Mouse (Mus musculus) kidney, embryonic 16.5 days (tissue): ENCODE measurements around the gene Socs7. TPM values are rescaled to one million over a fixed set of nuclear protein-coding genes. Genes with fewer than 3 reads are reported as not detected.
A peak's percentile ranks its signal among the peaks of the same experiment; 100 is the strongest.

ENCODE experiments used
- ATAC-seq: fragments of 200-750 bp; cut with Nextera tagmentation; 2 replicates; pipeline ENCODE4 v1.8.0; 2017; ENCODE audit warnings: moderate TSS enrichment; ENCODE audit not compliant: low FRiP score, low TSS enrichment
- H3K27ac ChIP-seq: fragments of 300-500 bp; sonication (generic); 2 replicates; pipeline ENCODE4 v1.5.1; 2014; ENCODE audit warnings: low read length
- H3K27me3 ChIP-seq: fragments of 300-500 bp; sonication (generic); 2 replicates; pipeline ENCODE4 v1.6.1; 2014; ENCODE audit warnings: low read length, control low read depth, mixed read lengths; ENCODE audit not compliant: insufficient read depth
- H3K36me3 ChIP-seq: fragments of 300-500 bp; sonication (generic); 2 replicates; pipeline ENCODE4 v1.6.1; 2014; ENCODE audit warnings: low read length, control low read depth, mixed read lengths; ENCODE audit not compliant: insufficient read depth
- H3K4me1 ChIP-seq: fragments of 300-500 bp; sonication (generic); 2 replicates; pipeline ENCODE4 v1.6.1; 2014; ENCODE audit warnings: low read length, control low read depth, mixed read lengths; ENCODE audit not compliant: insufficient read depth
- H3K4me2 ChIP-seq: fragments of 300-500 bp; sonication (generic); replicated peaks from 2 replicates; pipeline ENCODE4 v1.6.1; 2014; ENCODE audit warnings: low read depth, low read length
- H3K4me3 ChIP-seq: fragments of 300-500 bp; sonication (generic); 2 replicates; pipeline ENCODE4 v1.5.1; 2014; ENCODE audit warnings: mild to moderate bottlenecking, low read length
- H3K9ac ChIP-seq: fragments of 300-500 bp; sonication (generic); replicated peaks from 2 replicates; pipeline ENCODE4 v1.6.1; 2014; ENCODE audit warnings: low read length
- H3K9me3 ChIP-seq: fragments of 300-500 bp; sonication (generic); 2 replicates; pipeline ENCODE4 v1.6.1; 2016; ENCODE audit warnings: low read length, control low read depth
- WGBS: fragments of 180-500 bp; shearing (Covaris S2); extraction: QIAGEN DNeasy Blood & Tissue Kit; methylation state at CpG from one replicate; pipeline ENCODE4 v1.1.7; 2014; 5-methylcytosine and 5-hydroxymethylcytosine counted together
- polyA plus RNA-seq: library from polyadenylated mRNA; unstranded; fragments of >200 nt; fragmentation: Nextera tagmentation; extraction: Ambion mirVana; gene quantifications from 2 replicates; pipeline ENCODE4 v1.2.1, GENCODE M21; 2015

Gene Socs7
- polyA plus RNA-seq, 1 experiment from 2014 or later = 3.5 TPM

DNA sequence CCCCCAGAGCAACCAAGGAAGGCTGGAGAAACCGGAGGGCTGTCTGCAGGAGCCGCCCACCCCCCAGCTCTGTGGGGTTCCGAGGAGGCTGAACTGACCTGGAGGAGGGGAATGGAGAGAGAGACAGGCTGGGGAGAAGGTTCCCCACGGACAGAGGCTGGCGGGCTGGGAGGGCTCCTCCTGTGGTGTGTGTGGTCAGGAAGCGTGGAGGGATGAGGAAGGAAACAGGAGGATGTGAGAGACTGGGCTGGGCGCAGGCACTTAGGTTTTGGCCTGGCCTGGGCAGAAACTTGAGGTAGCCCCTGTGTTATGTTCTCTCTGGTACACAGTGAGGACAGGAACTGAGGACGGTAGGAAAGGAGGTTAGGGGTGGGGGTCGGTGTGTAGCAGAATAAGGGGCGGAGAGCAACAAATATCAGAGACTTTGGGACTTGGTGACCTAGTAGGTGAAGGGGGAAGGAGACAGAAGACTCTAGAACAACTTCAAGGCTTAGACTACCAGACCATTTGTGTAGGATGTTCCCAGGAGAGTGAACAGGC, 50.5 kb downstream of the Socs7 start:
- Histone ChIP-seq H3K9me3 (no peaks in the 10 kb centered on the region), H3K27ac (peak overlapping the region; percentile 70), H3K9ac (no peak overlapping the region; the same call in 1 of the 2 replicates), H3K4me2 (0 out of 2 replicates have a peak overlapping the region, but pooled peaks have one; percentile 4), H3K4me1 (peaks cover 28% of the 10 kb centered on the region), H3K27me3 (no peaks in the 10 kb centered on the region), H3K4me3 (no peak overlapping the region), H3K36me3 (no peaks in the 10 kb centered on the region)
- no peak for ATAC-seq
- WGBS = 44% methylated on average over 10 of the region's 10 CpGs

DNA sequence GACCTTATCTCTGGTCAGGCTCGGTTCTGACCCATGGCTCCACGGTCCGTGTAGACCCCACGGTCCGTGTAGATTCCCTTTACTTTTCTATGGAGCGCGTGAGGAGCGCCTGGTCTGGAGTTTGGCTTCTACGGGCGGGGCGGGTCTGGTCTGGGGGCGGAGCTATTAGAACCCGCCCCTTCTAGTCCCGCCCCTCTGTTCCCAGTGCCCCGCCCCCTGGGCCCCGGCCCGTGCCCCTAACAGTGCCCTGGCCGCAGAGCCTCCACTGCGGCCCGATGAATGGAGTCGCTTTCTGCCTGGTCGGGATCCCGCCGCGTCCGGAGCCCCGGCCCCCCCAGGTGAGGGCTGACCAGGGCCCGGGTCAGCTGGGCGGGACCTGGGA, 53.0 kb downstream of the Socs7 start, which contains the start of gene Arhgap23:
Gene Arhgap23, plus strand, starts transcription at position 204 of the 382 bp plus-strand sequence.
- H3K36me3 ChIP-seq = no peaks in the 10 kb centered on the region
- ATAC-seq = peak; percentile 88
- H3K4me2 ChIP-seq = peak within 1 kb of the TSS; percentile 81
- H3K27me3 ChIP-seq = no peaks in the 10 kb centered on the region
- 0% methylated on average over 29 of the region's 29 CpGs for WGBS
- H3K9me3 ChIP-seq = no peaks in the 10 kb centered on the region
- H3K4me3 ChIP-seq = peak within 1 kb of the TSS; percentile 82
- peak within 1 kb of the TSS; percentile 84 for H3K27ac ChIP-seq
- H3K9ac ChIP-seq = peak within 1 kb of the TSS; percentile 86
- H3K4me1 ChIP-seq = peaks cover 28% of the 10 kb centered on the region

DNA sequence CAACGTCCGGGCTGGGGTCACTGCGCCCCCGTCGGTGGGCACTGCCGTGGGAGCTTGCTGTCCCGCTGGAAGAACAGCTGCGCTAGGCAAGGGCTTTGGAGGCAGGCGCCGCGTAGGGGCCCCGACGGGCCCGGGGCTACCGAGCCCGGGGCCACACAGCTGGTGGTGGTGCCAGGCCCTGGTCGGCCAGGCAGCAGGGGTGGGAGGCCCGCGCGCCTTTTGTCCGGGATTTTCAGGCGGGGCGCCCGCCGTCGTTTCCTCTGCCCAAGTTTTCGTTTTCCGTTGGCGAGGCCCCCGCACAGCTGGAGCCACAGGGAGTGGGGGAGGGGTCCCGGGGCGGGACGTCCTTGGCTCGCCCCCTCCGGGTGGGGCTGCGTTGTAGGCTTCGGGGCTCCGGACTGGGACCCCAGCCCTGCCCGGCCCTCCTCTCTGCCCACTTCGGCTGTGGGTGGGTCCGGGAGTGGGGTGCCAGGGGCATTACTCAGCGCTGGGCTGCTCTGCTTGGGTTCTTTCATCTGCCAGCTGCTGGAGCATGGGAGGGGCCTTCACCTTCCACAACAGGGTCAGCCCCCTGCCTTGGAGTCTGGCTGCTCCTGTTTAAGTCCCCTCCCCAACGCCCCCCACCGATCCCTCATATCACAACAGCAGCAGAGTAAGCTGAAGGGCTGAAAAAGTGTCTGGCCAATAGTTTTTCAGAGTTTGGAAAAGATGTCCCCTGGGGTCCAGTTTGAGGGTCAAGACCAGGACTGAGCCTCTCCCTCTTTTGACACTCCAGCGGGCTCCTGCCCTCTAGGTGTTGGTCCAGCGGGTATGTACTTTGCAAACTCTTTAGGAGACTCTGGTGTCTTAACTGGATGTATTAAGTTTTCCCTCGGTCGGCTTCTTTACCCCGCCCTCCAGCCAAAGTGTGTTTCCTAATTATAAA, 53.6 kb downstream of the Socs7 start:
- Histone ChIP-seq H3K9ac (peak overlapping the region; percentile 86), H3K4me2 (peak overlapping the region; percentile 81), H3K9me3 (no peaks in the 10 kb centered on the region), H3K36me3 (no peaks in the 10 kb centered on the region), H3K4me3 (peak overlapping the region; percentile 82), H3K4me1 (peaks cover 28% of the 10 kb centered on the region), H3K27ac (peak overlapping the region; percentile 84), H3K27me3 (no peaks in the 10 kb centered on the region)
- WGBS = 2% methylated on average over 49 of the region's 49 CpGs
- ATAC-seq = peak; percentile 47

DNA sequence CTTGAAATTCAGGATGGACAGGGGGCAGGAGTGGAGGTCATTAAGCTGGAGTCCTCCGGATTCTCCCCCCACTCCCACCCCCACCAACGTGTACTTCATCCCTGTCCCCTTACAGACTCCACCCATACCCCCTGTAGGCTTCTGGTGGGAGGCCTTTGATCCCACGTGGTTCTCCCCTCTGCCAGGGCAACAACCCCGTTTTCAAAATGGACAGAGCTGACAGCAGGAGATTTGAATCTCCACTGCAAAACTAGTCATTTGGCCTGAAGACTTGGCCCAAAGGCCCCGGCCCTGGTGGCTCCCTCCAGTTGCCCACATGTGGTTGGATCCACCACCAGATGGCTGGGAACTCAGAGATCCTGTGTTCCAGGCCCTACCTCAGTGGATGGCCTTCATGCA, 54.3 kb downstream of the Socs7 start:
- peak overlapping the region; percentile 84; the same call in 1 of the 2 replicates for H3K27ac ChIP-seq
- H3K4me1 ChIP-seq = peaks cover 28% of the 10 kb centered on the region
- H3K4me2 ChIP-seq = peak overlapping the region; percentile 81
- H3K27me3 ChIP-seq = no peaks in the 10 kb centered on the region
- no peak for ATAC-seq
- WGBS = 10% methylated on average over 5 of the region's 5 CpGs
- no peaks in the 10 kb centered on the region for H3K9me3 ChIP-seq
- H3K9ac ChIP-seq = peak overlapping the region; percentile 86; the same call in 1 of the 2 replicates
- peak overlapping the region; percentile 82 for H3K4me3 ChIP-seq
- H3K36me3 ChIP-seq = no peaks in the 10 kb centered on the region

DNA sequence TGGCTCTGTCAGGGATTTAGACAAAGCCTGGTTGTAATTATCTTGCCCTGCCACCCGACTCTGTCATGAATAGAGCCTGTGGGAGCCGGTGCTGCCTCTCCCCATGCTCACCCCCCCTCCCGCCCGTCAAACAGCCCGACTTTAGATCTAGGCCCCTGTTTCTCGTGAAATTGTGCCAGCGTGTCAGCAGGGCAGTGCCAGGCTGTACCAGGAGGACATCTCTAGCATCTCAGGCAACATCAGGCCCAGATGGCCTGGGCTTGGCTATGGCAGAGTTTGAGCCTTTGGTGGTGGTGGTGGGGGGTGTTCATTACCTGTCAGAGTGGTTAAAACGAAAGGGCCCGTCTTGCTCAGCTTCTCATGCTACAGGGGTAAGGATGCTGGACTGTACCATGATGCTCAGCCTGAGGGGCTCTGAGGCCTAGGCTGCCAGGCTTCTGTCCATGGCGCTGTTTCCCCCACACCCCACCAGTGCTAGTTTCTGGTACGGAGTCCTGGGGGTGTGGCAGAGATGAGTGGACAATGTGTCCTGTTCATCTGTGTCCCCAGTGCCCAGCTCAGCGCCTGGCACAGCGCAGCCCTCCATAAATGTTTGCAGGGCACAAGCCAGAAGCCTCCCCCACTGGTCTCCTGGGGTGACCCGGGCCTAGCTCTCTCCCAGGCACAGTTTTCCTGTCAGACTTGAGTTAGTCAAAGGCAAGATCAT, 56.6 kb downstream of the Socs7 start:
- WGBS = 75% methylated on average over 14 of the region's 14 CpGs
- no peaks in the 10 kb centered on the region for H3K27me3 ChIP-seq

DNA sequence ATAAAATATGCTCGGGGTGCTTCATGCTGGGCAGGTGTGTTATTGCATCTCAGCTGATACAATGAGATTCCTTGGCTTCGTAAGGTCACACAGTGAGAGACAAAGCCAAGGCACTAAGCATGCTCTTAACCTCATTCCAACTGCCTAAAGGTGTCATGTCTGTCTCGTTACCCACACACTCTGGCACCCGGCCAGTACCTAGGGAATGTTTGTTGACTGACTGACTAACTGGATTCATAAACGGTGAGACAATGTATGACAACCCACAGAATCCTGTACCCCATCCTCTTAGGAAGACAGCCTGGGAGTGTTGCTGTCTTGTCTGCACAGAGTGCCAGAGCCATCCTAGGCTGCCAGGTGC, 57.2 kb downstream of the Socs7 start:
- Histone ChIP-seq H3K4me3 (no peak overlapping the region), H3K4me2 (no peak overlapping the region), H3K36me3 (no peaks in the 10 kb centered on the region), H3K27me3 (no peaks in the 10 kb centered on the region), H3K4me1 (peaks cover 28% of the 10 kb centered on the region), H3K9me3 (no peaks in the 10 kb centered on the region), H3K27ac (no peak overlapping the region), H3K9ac (no peak overlapping the region; the same call in 1 of the 2 replicates)
- 70% methylated on average over 5 of the region's 5 CpGs for WGBS
- ATAC-seq = no peak

More for the DNA sequence above, 56.6 kb downstream of the Socs7 start:
- no peak overlapping the region for H3K4me2 ChIP-seq
- no peaks in the 10 kb centered on the region for H3K9me3 ChIP-seq
- no peak overlapping the region for H3K9ac ChIP-seq
- ATAC-seq = no peak
- no peak overlapping the region for H3K27ac ChIP-seq
- peaks cover 23% of the 10 kb centered on the region for H3K4me1 ChIP-seq
- no peaks in the 10 kb centered on the region for H3K36me3 ChIP-seq
- no peak overlapping the region for H3K4me3 ChIP-seq

DNA sequence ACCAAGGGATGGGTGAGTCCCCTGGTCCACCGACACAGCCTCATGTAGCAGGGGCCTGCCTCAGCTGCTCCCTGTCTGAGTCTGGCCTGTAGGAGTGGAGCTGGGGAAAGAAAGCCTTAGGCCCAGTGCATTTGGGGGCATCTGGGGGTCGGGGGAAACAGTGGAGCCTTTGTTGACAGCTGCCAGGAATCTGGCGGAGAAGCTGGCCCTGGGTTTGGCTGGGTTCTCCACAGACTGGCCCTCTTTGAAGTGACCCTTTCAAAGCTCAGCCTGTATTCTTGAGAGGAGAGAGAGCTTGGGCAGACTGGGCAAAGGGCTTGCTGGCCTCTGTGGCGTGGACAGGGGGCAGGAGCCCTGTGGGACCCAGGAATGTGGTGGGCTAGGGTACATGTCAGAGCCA, 60.2 kb downstream of the Socs7 start:
- Histone ChIP-seq H3K36me3 (no peaks in the 10 kb centered on the region), H3K27ac (no peak overlapping the region), H3K27me3 (no peaks in the 10 kb centered on the region), H3K4me2 (no peak overlapping the region), H3K4me1 (peaks cover 17% of the 10 kb centered on the region), H3K9ac (no peak overlapping the region; the same call in 1 of the 2 replicates), H3K4me3 (no peak overlapping the region), H3K9me3 (no peaks in the 10 kb centered on the region)
- ATAC-seq = no peak
- WGBS = 67% methylated on average over 4 of the region's 4 CpGs

DNA sequence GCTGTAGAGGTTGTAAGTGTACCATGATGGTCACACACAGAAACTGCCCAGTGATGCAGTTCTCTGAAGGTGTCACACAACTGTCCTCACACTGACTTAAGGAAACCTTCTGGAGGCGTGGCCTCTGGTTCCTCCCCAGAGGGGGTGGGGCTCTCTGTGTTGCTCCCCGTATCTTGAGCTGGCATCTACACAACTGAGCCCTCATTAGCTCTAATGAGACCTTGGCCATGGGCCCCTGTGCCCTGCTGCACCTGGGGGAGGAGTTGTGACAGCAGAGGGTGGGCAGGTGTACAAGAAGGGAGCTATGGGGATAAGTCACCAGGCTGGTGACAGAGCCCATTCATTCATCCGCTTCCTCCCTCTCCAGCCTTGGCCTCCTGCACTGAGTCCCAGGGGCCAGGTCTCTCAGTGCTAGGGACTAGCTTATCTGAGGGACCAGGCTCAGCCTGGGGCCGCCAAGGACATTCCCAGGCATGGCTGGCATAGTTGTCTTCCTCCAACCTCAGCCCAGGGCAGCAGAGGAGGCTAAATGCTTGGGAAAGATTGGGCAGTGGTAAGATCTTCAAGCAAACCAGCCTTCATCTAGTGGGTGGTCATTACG, 61.8 kb downstream of the Socs7 start:
- no peaks in the 10 kb centered on the region for H3K36me3 ChIP-seq
- H3K9me3 ChIP-seq = no peaks in the 10 kb centered on the region
- H3K4me2 ChIP-seq = no peak overlapping the region
- WGBS = 62% methylated on average over 5 of the region's 5 CpGs
- H3K27me3 ChIP-seq = no peaks in the 10 kb centered on the region
- no peak overlapping the region for H3K9ac ChIP-seq
- no peak overlapping the region for H3K4me3 ChIP-seq
- H3K27ac ChIP-seq = no peak overlapping the region
- ATAC-seq = no peak
- H3K4me1 ChIP-seq = peaks cover 28% of the 10 kb centered on the region

DNA sequence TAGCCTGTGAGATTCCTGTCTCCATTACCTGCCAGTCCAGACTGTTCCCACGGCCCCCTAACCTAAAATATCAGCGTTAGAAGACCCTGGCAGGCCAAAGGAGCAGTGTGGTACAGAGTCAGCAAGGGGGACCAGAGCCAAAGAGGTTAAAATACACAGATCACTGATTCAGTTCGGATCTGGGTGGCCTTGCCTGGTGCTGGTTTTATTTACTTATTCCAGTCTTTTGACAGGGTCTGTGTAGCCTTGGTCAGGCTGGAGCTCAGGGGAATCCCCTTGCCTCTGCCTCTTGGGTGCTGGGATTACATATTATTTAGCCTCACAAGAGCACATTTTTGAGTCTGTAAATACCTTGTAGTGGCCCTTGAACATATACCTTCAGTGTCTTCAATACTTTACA, 62.5 kb downstream of the Socs7 start:
- Histone ChIP-seq H3K4me1 (peaks cover 28% of the 10 kb centered on the region), H3K4me2 (no peak overlapping the region), H3K9ac (no peak overlapping the region), H3K9me3 (no peaks in the 10 kb centered on the region), H3K27ac (no peak overlapping the region), H3K4me3 (no peak overlapping the region), H3K36me3 (no peaks in the 10 kb centered on the region), H3K27me3 (no peaks in the 10 kb centered on the region)
- no peak for ATAC-seq
- WGBS = 57% methylated on average over 3 of the region's 3 CpGs
